Mouse (Mus musculus): ENCODE measurements around the gene Tdp1.

Gene Tdp1

GRCm38 (mm10) chr12:99884269-99885261, at the start of gene Tdp1, which contains the start of gene Efcab11:
Tdp1 (plus strand) TSS chr12:99884517.
Efcab11 (minus strand) TSS chr12:99884439.
- peak; percentile 93 to 95 for DNase-seq

DNA sequence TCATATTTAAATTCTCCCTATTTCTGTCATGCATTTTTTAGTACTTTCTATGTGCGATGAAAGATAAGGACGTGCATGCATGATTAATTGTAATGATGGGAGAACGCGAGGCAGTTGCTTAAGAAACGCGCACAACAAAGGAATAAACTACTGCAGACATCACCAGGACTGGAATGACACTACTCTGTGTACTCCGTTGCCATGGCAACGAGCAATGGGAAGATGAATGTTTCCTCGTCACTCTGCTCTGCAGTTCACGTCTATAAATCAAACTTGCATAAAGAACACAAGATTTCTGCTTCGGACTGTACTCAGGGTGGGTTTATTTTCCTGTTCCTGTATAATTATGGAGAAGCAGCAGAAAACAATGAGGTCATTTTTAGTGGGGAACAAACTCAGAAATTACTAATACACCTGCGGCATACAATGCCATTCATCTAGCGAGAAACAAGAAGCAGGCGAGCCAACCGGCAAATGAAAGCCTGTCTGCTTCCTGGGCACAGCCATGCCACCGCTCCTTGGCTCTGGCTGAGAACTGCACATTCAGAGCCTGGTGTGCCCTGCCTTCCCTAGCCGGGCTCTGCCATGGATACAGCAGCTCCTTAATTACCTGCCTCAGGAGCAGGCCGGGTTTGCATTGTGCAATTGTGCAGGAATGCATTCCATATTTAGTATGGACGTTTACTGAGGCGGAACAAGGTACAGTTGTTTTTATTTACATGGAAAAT, 47.7 kb upstream of the Tdp1 start:
- DNase-seq, result peak; percentile 27 to 39

DNA sequence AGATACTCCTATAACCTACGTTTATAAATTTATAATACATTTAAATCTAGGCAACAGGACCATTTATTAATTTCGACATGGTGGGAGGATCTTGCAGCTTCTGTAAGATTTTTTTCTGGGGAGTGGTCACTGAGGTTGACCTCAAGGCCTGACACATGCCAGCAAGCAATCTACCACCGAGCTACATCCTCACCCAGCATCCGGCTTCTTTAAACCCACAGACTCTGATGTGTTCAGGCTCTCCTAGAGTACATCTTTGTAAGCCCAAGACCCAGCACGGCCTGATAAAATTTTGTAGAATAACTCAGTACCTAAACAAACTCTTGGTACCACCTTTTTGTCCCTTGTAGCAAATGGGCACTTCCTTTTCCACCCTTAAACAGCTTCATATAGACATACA, 46.8 kb upstream of the Tdp1 start:
- DNase-seq, result no peak

- no peak for DNase-seq
Observed at GRCm38 (mm10) chr12:99838109-99838508, 46.2 kb upstream of the Tdp1 start.

- peak in 1 of 2 experiments; percentile 26 for DNase-seq
Observed at GRCm38 (mm10) chr12:99838703-99839102, 45.6 kb upstream of the Tdp1 start.

GRCm38 (mm10) chr12:99844951-99845350, 39.4 kb upstream of the Tdp1 start:
- no peak for DNase-seq

DNA sequence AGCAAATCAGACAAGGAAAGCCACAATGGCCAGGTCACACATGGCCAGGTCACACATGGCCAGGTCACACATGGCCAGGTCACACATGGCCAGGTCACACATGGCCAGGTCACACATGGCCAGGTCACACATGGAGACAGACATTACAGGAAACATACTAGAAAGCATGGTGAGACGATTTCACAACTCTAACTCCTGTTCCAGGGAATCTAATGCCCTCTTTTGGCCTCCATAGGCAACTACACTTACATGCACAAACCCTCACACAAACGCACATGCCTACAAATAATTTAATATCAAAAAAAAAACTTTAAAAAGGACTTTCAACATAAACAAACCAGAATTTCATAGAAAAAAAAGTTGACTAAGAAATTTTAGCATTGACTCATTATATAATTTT, 34.3 kb upstream of the Tdp1 start:
- no peak for DNase-seq

- DNase-seq, result no peak
Observed at GRCm38 (mm10) chr12:99853323-99854258, 30.7 kb upstream of the Tdp1 start.

- DNase-seq, result no peak
Observed at GRCm38 (mm10) chr12:99856011-99856410, 28.3 kb upstream of the Tdp1 start.

DNA sequence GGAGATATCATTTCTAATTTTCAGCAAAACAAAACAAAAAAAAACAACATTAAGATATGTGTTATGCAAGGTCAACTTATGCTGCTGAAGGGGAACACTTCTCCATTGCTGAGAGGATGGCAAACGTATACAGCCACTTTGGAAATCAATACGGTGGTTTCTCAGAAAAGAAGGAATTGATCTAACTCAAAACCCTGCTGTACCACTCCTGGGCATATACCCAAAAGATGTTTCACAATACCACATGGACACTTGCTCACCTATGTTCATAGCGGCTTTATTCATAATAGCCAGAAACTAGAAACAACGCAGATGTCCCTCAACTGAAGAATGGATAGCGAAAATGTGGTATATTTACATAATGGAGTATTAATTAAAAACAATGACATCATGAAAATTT, 25.7 kb upstream of the Tdp1 start:
- DNase-seq, result no peak

DNA sequence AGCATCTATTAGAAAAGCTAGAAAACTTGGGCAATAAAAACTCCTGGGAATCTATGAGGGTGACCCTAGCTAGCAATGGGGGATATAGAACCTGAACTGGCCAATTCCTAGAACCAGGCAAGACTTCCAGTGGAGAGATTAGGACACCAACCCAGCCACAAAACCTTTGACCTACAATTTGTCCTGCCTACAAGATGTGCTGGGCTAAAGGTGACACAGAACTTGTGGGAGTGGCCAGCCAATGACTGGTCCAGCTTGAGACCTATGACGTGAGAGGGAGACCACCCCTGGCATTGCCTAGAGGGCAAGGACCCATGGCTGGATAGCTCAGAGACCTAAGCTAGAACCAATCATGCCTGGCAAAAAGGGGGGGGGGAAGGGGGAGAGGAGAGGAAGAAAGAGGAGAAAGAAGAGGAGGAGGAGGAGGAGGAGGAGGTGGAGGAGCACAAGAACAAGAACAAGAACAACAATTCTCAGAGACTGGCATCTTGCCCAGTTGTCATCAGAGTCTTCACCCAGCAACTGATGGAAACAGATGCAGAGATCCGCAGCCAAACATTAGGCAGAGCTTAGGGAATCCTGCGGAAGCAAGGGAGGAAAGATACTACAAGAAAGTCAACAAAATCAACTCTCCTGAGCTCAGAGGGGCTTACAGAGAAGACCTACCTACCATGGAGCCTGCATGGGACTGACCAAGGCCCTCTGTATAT, 24.8 kb upstream of the Tdp1 start:
- DNase-seq, result no peak

DNA sequence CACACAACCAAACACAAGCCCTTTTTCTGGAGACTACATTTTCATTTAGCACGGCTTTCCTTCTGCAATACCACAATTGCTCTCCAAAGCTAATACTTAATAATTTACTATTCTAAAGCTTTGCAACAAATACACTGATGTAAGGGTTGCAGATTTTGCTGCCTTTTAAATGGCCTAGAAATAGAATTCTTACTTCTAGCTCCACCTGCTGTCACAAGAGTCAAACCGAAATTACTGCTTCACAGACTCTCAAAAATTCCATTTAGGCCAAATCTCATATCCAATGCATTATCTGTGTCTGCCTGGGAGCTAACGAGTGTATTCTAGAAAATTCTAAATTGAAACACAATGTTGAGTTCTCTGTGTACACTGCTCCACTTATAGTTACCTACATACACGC, 23.3 kb upstream of the Tdp1 start:
- DNase-seq, result no peak

DNA sequence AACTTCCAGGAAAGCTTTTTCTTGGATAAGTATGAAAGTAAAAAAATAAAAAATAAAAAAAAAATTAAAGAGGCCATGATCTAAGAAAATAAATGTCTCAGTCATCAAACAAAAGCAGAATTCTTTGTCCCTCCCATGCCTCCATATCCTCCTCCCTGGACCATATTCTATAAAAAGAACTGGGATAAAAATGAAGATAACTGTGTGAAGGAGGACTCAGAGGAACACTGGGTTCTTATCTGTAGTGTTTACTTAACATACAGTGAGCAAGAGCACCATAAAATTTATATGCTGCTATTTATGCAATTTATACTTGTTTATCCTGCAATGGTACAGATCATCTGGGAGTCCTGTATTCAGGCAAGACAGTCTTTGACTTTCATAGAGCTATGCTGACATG, 19.7 kb upstream of the Tdp1 start:
- DNase-seq, result no peak

DNA sequence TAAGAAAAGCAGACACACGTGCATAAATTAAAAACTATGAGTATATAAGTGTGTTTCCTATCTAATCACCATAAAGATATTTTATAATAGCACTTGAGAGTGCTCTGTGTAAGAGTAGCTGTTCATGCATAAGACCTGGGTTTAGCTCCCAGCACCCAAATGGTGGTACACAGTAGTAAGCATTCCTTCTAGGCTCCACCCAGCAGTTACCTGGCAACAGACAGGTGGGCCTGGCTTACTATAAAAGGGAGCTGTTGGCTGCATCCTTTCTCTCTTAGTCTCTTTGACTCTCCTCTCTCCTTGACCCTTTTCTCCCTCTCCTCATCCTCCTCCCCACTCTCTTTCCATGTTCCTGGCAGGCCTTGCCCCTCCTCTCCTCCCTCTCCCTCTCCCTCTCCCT, 15.5 kb upstream of the Tdp1 start:
- no peak for DNase-seq

DNA sequence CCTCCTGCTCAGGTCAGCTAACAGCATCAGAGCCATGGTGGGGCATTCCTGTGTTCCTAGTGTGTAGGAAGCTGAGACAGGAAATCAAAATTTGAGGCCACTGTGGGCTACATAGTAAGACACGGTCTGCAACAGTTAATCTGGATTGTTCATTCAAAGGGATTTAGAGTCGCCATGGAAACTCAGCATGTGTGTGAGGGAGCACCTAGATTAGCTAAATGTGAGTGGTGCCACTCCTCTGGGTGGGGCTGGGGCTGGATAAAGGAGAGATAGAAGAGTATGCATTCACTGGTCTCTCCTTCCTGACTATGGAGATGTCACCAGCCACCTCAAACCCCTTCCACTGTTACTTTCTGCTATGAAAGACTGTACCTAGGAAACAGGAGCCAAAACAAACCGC, 10.9 kb upstream of the Tdp1 start:
- DNase-seq, result no peak

DNA sequence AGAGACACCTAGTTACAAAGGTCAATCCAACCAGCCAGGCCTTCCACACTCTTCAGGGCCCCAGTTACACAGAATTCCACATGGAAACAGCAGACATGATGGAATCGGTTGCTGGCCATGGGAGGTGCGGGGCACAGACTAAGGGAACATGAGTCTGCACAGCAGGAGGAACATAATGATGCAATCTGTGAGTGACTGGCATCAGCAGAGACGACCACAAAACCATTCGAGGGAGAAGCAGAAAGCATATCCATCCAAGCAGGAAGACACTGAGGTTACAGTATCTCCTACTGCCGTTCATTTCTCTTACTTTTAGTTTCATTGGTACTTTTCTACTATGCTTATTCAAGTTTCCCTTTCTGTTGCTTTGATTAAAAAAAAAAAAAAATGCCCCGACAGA, 9.7 kb upstream of the Tdp1 start:
- no peak for DNase-seq

DNA sequence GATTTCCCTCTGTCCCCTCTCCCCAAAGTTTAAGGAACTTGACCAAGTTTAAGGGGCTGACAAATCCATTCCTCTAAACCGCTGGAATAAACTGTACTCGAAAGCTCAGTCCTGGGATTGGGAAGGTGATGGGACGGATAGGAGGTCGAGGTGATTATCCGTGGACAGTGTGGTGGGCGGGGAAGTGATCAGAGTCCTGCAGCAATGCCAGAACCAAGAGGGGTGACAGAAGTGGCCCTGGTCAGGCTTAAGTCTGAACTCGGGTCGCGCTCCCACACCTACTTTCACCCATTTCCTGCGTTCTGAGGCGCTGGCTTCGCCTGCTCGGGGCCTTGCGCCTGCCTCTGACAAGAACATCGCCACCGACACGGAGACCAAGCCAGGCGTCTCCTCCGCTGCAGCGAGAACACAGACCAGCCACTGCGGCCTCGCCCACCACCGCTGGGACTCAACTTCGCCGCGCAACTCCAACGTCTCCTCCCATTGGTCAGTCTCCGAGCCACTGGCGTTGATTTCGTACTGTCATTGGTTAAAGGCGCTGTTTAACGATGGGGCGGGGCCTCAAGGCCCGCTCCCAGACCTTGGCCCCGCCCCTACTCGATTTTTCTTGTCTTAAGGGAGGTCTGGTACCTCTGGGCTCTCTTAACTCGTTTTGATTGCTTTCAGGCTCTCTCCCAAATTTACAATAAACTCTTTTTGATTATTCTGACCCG, 1.2 kb upstream of the Tdp1 start:
- peak; percentile 91 to 93 for DNase-seq

DNA sequence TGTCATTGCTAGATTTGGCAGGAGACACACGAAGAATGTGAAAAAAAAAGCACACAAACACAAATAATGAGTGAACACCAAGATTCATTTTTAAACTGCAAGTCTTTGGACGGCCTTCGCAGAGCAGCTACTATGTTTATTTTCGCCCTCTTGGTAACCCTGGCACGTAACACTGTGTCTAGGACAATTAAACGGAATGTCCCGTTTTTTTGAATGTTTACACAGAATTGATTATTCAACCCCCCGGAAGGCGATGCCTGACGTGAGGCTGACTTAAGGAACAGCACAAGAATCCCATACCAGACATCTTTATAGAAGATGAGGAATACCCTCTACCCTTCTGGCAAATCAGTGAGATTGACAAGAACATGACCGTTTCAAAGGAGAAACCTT, 608 bp upstream of the Tdp1 start:
- DNase-seq, result peak; percentile 11 to 23

GRCm38 (mm10) chr12:99885282-99885901, 1.1 kb downstream of the Tdp1 start:
- no peak for DNase-seq

GRCm38 (mm10) chr12:99897846-99898245, 13.5 kb downstream of the Tdp1 start:
- DNase-seq, result no peak
